Mouse (Mus musculus): Measurements from ENCODE around the gene Cav1.

- TF ChIP-seq CTCF (IDR thresholded peaks at IDR 0.05) (no peak), EP300 (IDR thresholded peaks at IDR 0.05) (no peak)
Observed at GRCm38 (mm10) chr6:17348011-17348410, 41.9 kb downstream of the Cav1 start.

Measured in lung, postnatal 0 days (tissue).